ENCODE assay signal across 8 mouse cellular contexts in genomic region chr4:130107065-130107443, GRCm38 (mm10). TPM values are rescaled to one million over a fixed set of nuclear protein-coding genes. Genes with fewer than 3 reads are reported as not detected.
A peak's percentile ranks its signal among the peaks of the same experiment; 100 is the strongest.
DNase-seq lines count a peak whose midpoint lies in the region; ATAC-seq and TF ChIP-seq lines count a peak whose summit lies in the region.

No protein-coding gene starts in this region.

- H3K27ac ChIP-seq in embryonic facial prominence, embryonic 11.5 days (replicated peaks; ENCODE audit: low read depth, low read length) = no peak overlapping the region
- peak overlapping the region; percentile 14; the same call in 1 of the 2 replicates for H3K27ac ChIP-seq in intestine, embryonic 15.5 days
- no peak overlapping the region for H3K27ac ChIP-seq in neural tube, embryonic 12.5 days

- ATAC-seq in embryonic facial prominence, embryonic 11.5 days (replicated peaks; ENCODE audit: insufficient number of reproducible peaks, low FRiP score, low TSS enrichment, low read depth) = peak; percentile 36
- ATAC-seq in intestine, embryonic 15.5 days = peak; percentile 42
- ATAC-seq in neural tube, embryonic 12.5 days (ENCODE audit: low FRiP score, low read depth) = peak; percentile 74

- H3K36me3 ChIP-seq in embryonic facial prominence, embryonic 11.5 days (replicated peaks; ENCODE audit: control insufficient read depth, insufficient read depth, low read depth, low read length) = no peaks in the 10 kb centered on the region
- H3K36me3 ChIP-seq in intestine, embryonic 15.5 days = no peaks in the 10 kb centered on the region
- no peaks in the 10 kb centered on the region for H3K36me3 ChIP-seq in neural tube, embryonic 12.5 days

- peak overlapping the region; percentile 96 for H3K4me3 ChIP-seq in lung, adult 2 months (replicated peaks; ENCODE audit: extremely low read depth, low read depth, low read length)
- peak overlapping the region; percentile 68 for H3K4me3 ChIP-seq in embryonic facial prominence, embryonic 11.5 days (ENCODE audit: low read depth, low read length)
- peak overlapping the region; percentile 73 for H3K4me3 ChIP-seq in intestine, embryonic 15.5 days (replicated peaks)
- peak overlapping the region; percentile 51 for H3K4me3 ChIP-seq in neural tube, embryonic 12.5 days

- no peak for TF ChIP-seq POLR2A in lung, adult 2 months (IDR thresholded peaks at IDR 0.05; ENCODE audit: borderline replicate concordance, extremely low read depth, low read depth, low read length)

- WGBS in lung, adult 2 months = 12% methylated on average over 14 of the region's 14 CpGs
- 10% methylated on average over 14 of the region's 14 CpGs for WGBS in embryonic facial prominence, embryonic 11.5 days
- 11% methylated on average over 14 of the region's 14 CpGs for WGBS in intestine, embryonic 15.5 days
- WGBS in neural tube, embryonic 12.5 days = 11% methylated on average over 14 of the region's 14 CpGs

- DNase-seq in lung, adult 2 months = no peak
- no peak for DNase-seq in lung, adult 18-20 months
- DNase-seq in embryonic facial prominence, embryonic 11.5 days (ENCODE audit: low spot score) = peak; percentile 85
- no peak for DNase-seq in right cerebral cortex, postnatal 4 days
- DNase-seq in left cerebral cortex, adult 18-20 months (ENCODE audit: low spot score in 2 of 2) = no peak
- no peak for DNase-seq in testis, postnatal 10 days (ENCODE audit: low spot score)

- H3K4me1 ChIP-seq in lung, adult 2 months (ENCODE audit: control insufficient read depth, insufficient read depth, low read length) = peaks cover 14% of the 10 kb centered on the region
- H3K4me1 ChIP-seq in embryonic facial prominence, embryonic 11.5 days (ENCODE audit: control insufficient read depth, insufficient read depth, low read length) = no peaks in the 10 kb centered on the region
- peaks cover 27% of the 10 kb centered on the region for H3K4me1 ChIP-seq in intestine, embryonic 15.5 days (replicated peaks)
- H3K4me1 ChIP-seq in neural tube, embryonic 12.5 days = peaks cover 9% of the 10 kb centered on the region

- peak overlapping the region; percentile 48; the same call in 1 of the 2 replicates for H3K9ac ChIP-seq in embryonic facial prominence, embryonic 11.5 days (replicated peaks; ENCODE audit: low read length)
- H3K9ac ChIP-seq in intestine, embryonic 15.5 days = no peak overlapping the region
- no peak overlapping the region; the same call in 1 of the 2 replicates for H3K9ac ChIP-seq in neural tube, embryonic 12.5 days

- H3K9me3 ChIP-seq in embryonic facial prominence, embryonic 11.5 days (replicated peaks; ENCODE audit: control insufficient read depth, low read length) = no peaks in the 10 kb centered on the region
- no peaks in the 10 kb centered on the region for H3K9me3 ChIP-seq in intestine, embryonic 15.5 days
- H3K9me3 ChIP-seq in neural tube, embryonic 12.5 days = 0 out of 2 replicates have a peak, but pooled peaks cover 4% of the 10 kb centered on the region

- peak overlapping the region; percentile 13; the same call in 1 of the 2 replicates for H3K4me2 ChIP-seq in embryonic facial prominence, embryonic 11.5 days (ENCODE audit: low read depth, low read length)
- peak overlapping the region; percentile 48 for H3K4me2 ChIP-seq in intestine, embryonic 15.5 days (replicated peaks)
- H3K4me2 ChIP-seq in neural tube, embryonic 12.5 days (replicated peaks) = peak overlapping the region; percentile 65

- no peaks in the 10 kb centered on the region for H3K27me3 ChIP-seq in embryonic facial prominence, embryonic 11.5 days (ENCODE audit: control insufficient read depth, insufficient read depth, low read length)
- H3K27me3 ChIP-seq in intestine, embryonic 15.5 days (replicated peaks) = no peaks in the 10 kb centered on the region
- H3K27me3 ChIP-seq in neural tube, embryonic 12.5 days (replicated peaks) = no peaks in the 10 kb centered on the region

- TF ChIP-seq CTCF in lung, adult 2 months (IDR thresholded peaks at IDR 0.05; ENCODE audit: insufficient read depth, low read length) = no peak

RNA-seq across cellular contexts. Expression of gene Pef1, which starts 4.7 kb away (rescaled TPM):
- 106 and 118 TPM in 2 replicates for polyA plus RNA-seq in lung, adult 2 months (2012; rRNA removed)
- polyA plus RNA-seq in embryonic facial prominence, embryonic 11.5 days (2014; fragmentation: Nextera tagmentation; extraction: Ambion mirVana) = 67.8 and 72.6 TPM in 2 replicates
- 67.0 and 76.6 TPM in 2 replicates for polyA plus RNA-seq in intestine, embryonic 15.5 days (2015; fragmentation: Nextera tagmentation; extraction: Ambion mirVana)
- polyA plus RNA-seq in neural tube, embryonic 12.5 days (2016; fragmentation: Nextera tagmentation; extraction: Ambion mirVana) = 64.8 and 66.7 TPM in 2 replicates
- total RNA-seq in left cerebral cortex, adult 18-20 months (2021) = 10 to 100 TPM; 79.7 to 82.3 TPM

RNA-seq across cellular contexts. Expression of gene Hcrtr1, which starts 32.1 kb away (rescaled TPM):
- polyA plus RNA-seq in lung, adult 2 months (2012; rRNA removed) = 0.19 and 0.66 TPM in 2 replicates
- polyA plus RNA-seq in embryonic facial prominence, embryonic 11.5 days (2014; fragmentation: Nextera tagmentation; extraction: Ambion mirVana) = 0.11 and 0.31 TPM in 2 replicates
- polyA plus RNA-seq in intestine, embryonic 15.5 days (2015; fragmentation: Nextera tagmentation; extraction: Ambion mirVana) = 0.24 and 0.37 TPM in 2 replicates
- 0.52 and 0.62 TPM in 2 replicates for polyA plus RNA-seq in neural tube, embryonic 12.5 days (2016; fragmentation: Nextera tagmentation; extraction: Ambion mirVana)
- total RNA-seq in left cerebral cortex, adult 18-20 months (2021) = 1 to 10 TPM; 1.6 to 2.4 TPM

RNA-seq across cellular contexts. Expression of gene Col16a1, which starts 59.4 kb away (rescaled TPM):
- polyA plus RNA-seq in lung, adult 2 months (2012; rRNA removed) = 27.9 and 31.8 TPM in 2 replicates
- 5.6 and 8.9 TPM in 2 replicates for polyA plus RNA-seq in embryonic facial prominence, embryonic 11.5 days (2014; fragmentation: Nextera tagmentation; extraction: Ambion mirVana)
- polyA plus RNA-seq in intestine, embryonic 15.5 days (2015; fragmentation: Nextera tagmentation; extraction: Ambion mirVana) = 60.0 and 63.0 TPM in 2 replicates
- 12.7 and 12.8 TPM in 2 replicates for polyA plus RNA-seq in neural tube, embryonic 12.5 days (2016; fragmentation: Nextera tagmentation; extraction: Ambion mirVana)
- total RNA-seq in left cerebral cortex, adult 18-20 months (2021) = 10 to 100 TPM; 14.6 to 15.8 TPM

Comparison
In these comparisons a context has a peak if more than half of its experiments do, and no peak if none do; other contexts are left out.
1. H3K4me2 ChIP-seq: peak in every context shown above with its lines; median percentile 65 in neural tube, embryonic 12.5 days; 48 in intestine, embryonic 15.5 days; 13 in embryonic facial prominence, embryonic 11.5 days.